Mouse (Mus musculus) Muller cell, postnatal 12 days (primary cell): ENCODE measurements around the gene Agpat3.

Experiments
- DNase-seq: peaks from one replicate; pipeline ENCODE4 v3.0.0-alpha.2; 2015; ENCODE audit errors: inconsistent ontology term

Agpat3 gene

DNA sequence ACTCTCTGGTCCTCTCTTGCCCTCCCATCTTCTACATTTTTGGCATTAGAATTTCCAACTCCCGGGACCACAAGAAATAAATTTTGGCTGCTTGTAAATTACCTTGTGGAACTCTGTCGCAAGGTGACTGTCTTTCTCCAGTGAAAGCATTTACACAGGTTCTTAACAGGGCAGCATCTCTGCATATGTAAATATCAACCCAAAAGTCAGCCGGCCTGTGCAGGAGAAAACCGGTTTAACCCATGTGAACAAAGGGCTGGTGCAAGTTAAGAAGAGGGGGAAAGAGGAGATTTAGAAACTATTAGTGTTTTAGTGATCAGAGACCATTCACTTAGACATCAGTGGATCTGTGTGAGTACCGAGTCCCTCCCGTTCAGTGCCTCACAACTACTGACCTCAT lies 92.6 kb downstream of the Agpat3 start:
- DNase-seq, result no peak

DNA sequence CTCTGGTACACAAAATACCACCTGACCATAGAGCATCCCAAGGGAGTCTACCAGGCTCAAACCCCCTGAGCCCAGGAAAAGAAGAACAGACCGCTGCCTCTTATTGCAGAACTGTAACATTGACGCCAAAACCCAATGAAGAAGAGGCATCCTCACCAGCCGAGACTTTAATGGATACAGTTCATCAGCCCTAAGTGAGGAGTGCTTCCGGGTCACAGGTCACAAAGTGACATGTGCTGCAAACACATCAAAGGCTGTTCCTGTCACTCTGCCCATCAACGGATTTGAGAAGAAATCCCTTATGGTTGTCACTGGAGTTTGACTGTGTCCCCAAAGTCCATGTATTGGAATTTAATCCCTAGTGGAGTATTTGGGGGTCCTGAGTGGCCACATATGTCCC lies 93.1 kb downstream of the Agpat3 start:
- no peak for DNase-seq

DNA sequence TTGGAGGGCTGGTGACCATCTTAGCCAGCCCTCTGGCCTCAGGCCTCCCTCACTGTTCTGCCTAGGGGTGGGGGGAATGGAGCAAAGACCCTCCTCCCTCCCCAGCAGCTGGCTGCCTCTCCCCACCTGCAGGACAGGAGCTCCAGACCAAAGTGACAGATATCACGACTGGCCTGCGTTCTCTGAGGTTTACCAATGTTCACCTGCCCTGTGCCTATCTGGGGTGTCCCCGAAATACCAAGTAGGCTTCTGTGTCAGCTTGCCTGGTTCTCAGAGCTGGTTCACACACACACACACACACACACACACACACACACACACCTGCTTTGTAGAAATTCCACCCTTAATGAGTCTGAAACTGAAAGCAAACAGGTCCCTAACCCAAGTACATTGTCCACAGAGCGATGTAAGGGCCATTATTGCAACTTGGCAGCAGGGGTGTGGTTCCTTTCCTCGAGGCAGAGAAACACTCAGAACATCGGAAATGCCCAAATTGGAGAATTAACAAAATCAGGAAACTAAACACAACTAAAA lies 94.1 kb downstream of the Agpat3 start:
- no peak for DNase-seq

DNA sequence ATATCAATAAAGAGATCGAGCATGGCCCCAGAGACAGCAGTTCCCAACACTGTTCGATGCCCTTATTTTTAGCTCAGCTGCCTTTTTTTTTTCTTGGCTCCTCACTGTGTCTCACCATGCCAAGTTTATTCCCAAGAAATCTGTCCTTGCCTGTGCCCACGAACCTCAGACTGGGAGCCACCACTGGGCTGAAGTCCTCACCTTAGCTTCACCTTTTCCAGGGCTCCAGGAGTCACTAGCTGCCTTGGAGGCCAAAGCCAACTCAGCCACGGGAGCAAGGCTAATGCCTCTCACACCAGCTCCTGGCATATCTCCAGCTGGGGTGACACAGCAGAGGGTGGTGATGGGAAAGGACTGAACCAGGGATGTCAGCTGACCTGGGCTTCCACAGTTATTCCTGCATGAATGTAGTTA lies 96.6 kb downstream of the Agpat3 start:
- DNase-seq, result peak; percentile 45

DNA sequence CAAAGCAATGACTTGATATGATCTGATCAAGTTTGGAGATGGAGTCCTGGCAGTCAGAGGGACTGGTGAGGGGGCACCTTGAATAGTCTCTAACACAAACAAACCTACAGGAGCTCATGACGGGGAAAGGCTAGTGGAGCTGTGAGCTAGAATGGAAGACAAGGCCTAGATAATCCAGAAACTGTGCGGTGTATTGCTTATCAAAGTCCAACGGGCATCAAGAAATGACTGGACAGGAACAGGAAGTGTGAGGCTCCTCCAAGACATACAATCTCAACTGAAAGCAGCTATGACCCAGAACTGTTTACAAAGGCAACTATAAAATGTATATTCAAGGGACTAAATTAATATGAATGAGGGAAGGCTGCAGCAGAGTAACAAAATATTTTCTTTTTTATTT lies 105.1 kb downstream of the Agpat3 start:
- no peak for DNase-seq

DNA sequence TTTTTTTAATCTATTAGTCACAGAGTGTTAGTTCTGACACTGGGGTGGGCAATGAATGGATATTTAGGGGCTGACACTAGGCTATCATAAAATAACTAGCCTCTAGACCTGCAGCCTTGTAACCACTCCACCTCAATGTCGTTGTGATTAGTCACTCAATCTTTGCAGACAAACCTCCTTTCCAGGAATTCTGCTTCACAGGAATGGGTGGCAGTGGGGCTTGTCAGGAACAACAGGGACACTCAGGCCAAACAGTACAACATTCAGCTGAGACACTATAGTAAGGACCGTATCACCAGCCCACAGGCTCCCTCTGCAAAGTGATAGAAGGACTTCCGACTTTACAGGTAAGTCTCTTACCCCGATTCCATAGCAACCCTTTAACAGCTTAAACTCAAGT lies 105.6 kb downstream of the Agpat3 start:
- no peak for DNase-seq

DNA sequence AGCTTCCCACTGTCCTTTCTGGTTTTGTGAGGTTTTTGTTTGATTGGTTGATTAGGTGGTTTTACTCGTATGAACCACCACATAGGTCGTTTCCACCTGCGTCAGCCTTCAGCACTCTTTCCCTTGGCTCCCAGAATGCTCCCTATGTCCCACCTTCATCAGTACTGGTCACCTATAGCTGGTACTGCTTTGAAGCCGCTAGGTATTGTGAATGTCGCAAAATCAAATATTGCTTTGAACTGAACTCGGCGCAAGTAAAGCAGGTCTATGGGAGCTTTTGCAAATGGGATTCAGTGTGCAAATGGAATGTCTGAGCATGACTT lies 107.1 kb downstream of the Agpat3 start:
- DNase-seq, result no peak

DNA sequence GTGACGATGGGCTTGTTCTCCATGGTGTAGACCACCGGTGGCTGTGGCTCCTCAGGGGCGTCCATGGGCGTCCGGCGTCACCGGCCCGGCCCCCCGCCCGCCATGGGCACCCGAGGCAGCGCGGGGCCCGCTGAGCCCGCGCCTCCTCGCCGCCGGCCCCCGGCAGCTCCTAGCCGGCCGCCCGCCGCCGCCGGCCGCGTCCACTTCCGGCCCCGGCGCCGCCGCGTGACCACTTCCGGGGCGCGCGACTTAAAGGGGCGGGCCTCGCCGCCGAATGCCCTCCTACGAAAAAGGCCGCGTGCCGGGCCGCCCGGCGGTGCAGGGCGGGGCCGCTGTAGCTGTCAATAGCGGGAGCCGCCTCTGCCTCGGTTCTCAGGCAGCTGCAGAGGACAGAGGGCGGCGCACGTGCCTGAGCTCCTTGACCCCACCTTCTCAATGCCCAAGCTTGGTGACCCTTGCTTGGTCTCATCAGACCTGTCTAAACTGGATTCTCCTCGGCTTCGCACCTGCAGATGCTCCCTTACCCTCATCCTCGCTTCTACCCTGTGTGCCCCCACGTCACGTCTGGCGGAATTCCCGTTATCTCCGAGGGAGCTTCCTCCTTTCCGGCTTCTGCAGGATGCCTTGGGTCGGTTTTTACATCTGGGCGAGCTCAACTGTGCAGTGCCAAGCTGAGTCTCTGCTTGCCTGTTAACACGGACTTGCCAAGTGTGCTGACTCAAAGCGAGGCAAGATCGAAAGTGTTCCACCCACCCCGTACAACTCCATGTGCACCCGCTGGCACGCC lies 107.7 kb downstream of the Agpat3 start, which contains the start of gene Trappc10:
TSS of gene Trappc10 (minus strand) at position 204 of the 787 bp plus-strand sequence.
- DNase-seq, result peak; percentile 91

DNA sequence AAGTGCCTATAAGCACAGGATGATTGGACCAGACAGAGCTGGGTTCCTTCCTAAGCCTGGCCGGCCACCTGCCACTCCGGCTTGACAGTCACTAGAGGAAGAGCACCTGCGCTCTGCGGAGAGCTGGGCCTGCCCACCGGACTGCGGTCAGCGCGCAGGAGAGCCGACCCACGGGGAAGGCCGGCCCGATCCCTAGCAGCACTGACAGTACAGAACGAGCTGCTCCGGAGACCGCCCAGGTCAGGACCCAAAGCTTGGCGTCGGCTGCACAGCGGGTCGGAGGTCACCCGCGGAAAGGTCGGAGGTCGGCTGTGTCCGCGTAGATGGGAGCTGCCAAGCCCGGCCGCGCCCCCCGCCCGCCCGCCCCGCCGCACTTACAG lies 108.2 kb downstream of the Agpat3 start:
- DNase-seq, result peak; percentile 46

DNA sequence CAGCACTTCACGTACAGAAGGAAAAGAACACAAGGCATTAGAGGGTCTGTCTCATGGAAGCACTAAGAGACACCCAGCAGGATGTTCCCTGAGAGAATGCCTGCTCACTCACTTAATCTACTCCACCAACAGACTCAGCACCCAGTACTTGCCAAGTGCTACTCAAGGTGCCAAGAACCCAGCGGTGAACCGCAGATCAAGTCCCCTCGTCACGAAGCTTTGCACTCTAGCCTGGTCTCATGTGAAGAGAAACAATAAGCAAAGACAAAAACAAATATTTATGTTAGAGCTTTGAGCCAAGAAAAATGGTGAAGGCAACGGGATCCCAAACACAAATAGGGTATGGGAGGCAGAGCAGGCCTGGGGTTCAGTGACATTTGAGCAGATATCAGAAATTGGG lies 113.4 kb downstream of the Agpat3 start:
- peak; percentile 35 for DNase-seq

DNA sequence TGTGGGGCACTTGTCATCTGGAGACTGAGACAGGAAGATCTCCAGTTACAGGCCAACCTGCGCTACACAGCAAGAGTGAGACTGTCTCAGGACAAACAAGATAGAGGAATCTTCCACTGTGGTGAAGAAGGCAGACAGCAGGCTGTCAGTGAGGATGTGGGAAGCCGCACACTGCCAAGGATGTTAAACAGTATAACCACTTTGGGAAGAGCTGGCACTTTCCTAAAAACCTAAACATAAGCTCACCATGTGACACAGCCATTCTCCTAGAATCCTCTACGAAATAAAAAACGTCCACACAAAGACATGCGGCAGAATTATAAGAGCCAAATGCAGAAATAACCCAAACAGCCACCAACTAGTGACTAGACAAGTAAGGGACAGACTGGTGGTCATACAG lies 114.0 kb downstream of the Agpat3 start:
- DNase-seq, result no peak

DNA sequence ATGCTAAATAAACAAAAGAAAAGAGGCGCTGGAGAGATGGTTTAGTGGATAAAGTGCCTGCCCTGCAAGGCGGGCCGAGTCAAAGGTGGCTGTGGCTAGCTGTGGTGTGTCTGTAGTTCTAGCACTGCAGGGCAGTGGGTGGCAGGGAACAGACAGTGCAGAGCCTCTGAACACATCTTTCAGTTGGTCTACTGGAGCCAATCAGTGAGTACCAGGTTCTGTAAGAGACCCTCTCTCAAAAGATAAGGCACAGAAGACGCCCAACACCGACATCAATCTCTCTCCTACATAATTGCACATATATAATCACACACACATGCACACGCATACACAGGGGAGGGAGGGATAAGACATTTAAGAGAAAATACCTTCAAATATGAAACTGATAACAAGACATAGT lies 114.5 kb downstream of the Agpat3 start:
- DNase-seq, result no peak

DNA sequence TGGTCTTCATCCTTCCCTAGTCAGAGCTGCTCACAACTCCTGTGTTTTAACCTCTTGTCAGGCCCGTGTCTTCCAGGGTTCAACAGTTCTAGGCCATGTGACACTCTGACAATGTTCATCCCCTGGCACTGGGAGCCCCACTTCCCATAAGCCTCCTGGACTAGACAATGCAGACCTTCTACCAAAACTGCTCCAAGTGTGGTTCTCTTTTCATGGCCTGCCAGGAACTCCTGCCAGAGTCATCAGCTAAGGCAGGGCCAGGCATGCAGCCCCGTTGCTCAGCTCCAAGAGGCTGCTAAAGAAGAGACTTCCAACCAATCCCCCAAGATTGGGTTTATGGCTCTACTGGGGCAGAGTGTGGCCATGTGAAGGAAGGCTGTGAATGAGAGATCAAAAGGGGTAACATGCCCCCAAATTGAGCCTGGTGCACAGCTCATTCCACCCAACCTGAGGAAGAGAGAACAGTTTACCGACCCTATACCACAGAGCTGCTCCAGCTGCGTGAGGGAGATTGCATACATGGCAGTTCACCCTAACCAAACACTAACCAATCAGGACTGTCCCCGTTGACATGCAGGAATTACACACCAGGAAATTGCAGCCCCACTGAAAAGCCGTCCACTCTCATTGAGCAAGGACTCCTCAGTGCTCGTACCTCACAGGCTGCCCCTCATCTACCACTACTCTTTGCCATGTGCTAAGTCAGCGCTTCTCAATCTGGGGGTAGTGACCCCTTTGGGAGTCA lies 115.2 kb downstream of the Agpat3 start:
- DNase-seq, result peak; percentile 71

DNA sequence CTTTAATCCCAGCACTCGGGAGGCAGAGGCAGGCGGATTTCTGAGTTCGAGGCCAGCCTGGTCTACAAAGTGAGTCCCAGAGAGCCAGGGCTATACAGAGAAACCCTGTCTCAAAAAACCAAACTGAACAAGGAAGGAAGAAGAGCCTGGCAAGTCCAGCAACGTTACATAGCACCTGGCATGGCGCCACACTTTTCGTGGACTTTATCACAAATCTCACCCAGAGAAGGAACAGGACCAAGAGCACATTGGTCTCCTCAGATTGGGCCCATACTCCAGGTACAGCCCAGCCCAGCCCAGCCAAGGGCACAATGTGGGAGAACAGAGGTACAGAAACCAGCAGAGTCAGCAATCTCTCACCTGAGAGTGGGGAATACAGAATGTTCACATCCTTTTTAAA lies 118.5 kb downstream of the Agpat3 start:
- no peak for DNase-seq

DNA sequence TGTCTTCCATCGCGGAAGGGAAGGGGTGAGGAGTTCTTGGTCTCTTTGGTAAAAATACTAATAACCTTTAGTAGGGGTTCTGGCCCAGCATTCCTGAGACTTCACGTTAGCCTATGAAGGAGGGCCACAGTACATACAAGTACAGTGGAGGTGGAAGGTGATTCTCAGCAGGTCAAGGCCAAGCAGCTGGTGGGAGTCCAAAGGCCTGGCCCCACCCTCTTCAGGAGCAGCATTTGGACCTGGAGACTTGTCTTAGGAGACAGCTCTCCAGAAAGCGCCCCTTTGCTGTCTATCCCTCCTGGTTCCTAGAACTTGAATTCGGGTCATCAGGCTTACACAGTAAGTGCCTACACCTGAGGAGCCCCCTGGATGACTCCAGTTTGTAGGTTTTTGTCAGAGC lies 119.1 kb downstream of the Agpat3 start:
- no peak for DNase-seq

DNA sequence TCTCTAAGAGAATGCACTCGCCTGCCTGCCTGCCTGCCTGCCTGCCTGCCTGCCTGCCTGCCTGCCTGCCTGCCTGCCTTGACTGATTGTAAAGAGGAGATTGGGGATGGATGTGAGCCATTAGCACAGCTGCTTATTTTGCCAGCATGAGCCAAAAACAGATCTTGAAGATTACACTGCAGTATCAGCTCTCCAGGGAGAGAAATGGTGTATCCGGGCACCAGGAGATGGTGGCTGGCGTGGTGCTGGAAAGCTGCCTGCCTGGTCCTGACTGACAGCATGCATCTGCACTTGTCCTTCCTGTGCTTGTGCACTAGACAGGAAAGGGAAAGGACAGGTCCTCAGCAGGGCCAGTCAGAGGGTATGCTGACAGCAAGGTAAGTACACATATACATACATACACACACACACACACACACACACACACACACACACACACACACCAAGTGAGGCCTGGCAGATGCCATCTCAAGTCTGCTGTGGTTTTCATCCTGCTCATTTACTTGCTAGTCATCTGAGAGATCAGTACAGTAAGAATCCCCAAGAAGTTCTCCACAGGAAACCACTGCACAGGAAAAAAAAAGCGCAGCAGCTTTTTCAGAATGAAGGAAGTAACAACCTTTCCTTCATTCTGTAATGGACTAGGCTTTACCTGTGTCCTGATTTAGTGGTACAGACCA lies 119.8 kb downstream of the Agpat3 start:
- no peak for DNase-seq

DNA sequence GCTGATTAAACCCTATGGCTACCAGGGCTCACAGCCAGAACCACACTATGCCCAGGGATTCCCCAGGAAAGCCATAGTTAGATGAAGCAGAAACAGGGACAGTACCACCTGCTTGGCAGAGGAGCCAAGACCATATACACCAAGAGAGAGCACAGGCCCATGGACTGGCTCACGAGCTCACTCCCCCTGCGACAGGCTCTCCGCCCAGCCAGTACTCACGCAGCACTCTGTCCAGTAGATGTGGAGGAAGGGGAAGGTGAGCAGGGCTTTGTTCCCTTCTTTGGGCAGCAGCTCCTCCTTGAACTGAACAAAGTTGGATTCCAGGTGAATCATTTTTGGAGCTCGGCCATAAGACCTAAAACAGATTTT lies 123.7 kb downstream of the Agpat3 start:
- DNase-seq, result no peak

DNA sequence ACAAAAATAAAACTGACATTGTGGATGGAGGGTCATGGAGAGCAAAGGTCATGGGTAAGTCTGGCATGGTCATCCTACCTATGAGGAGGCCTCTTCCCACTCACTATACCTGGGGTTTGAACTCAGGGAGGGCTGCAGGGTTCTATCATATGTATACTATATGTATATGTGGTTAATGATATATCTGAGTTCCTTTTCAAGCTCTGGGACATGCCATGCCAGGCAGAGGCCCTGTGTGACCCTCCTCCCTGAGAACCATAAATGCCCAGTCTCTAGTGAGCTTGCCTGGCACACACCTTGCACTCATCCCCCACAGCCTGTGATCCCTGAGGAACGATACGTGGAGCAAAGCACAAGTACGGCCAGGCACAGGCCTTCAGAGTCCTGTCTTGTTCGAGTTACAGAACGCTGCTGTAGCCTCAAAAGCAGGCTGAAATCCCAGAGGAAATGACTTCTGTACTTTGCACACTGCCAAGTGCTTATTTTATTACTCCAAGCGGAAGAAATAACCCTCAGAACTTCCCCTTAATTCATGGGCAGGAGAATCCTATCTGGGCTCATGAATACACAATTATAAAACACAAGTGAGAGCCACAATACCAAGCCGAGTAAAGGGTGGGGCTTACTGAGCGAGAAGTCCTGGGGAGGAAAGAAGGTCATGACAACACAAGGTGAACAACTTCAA lies 124.3 kb downstream of the Agpat3 start:
- DNase-seq, result no peak

DNA sequence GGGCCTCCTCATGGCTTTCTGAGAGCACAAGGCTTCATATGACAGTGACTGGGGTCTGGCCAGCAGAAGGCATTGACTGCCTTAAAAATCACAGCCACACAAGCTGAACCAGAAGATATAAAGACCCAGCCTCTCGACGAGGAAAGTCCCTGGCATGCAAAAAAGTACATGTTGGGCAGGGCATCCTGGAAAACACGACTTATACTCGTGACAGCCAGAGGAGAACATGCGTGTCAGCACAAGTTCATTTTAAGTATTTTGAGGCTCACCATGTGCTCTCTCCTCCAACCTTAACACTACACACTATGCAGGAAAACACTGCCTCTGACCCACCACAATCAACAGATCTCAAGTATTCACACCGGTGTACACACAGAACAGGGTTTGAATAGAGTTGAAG lies 128.2 kb downstream of the Agpat3 start:
- DNase-seq, result no peak

DNA sequence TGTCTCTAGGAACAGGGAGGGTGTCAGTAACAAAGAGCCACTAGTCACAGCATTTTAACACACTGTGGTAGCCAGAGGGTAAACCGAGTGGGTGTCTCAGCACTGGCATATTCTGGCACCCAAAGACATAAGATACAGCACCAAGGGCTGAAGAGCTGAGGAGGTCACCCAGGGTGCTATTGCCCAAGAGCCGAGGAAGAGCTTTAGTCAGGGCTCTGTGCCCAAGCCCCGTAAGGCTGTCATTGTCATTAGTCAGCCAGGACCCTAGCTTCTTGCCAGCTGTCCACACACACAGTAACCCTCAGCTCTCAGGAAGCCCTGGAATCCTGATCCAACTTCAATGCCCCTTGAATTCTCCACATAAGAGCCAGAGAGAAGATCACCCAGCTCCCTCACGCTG lies 129.4 kb downstream of the Agpat3 start:
- peak; percentile 83 for DNase-seq

DNA sequence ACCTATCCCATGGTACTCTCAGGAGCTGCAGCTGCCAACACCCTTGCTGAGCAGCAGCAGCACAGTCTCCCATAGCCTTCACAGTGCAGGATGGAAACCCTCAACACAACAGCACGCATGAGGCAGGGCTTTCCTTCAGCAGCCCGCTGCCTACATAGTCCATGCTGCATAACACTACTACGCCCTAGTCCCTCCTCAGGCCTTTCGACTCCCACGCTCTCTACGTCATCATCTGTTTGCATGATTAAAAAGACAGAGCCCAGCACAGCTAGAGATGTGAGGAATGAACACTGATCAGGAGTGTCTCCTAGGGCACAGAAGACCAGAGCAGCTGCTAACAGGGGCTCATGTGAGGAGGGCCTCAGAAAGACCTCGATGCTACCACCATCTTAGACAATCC lies 131.0 kb downstream of the Agpat3 start:
- DNase-seq, result no peak

DNA sequence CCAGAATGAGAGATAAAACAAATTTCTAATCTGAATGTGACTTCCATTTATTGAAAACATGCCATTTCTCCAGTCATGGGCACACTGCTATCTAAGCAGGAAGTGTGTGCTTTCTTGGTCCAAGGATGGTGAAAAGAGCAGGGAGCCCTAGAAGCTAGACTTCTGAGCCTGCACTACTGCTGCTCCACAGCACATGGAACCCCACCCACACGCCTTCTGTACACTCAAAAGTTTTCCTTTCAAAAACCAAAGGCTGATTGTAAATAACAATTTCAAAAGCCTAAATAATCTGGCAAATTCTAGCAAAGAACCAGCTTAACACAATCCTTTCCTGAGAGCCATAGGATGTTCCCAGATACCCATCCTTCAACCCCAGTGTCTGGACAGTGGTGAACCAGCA lies 132.8 kb downstream of the Agpat3 start:
- DNase-seq, result no peak
